Mouse (Mus musculus): Measurements from ENCODE around the gene Zfp511. TPM values are rescaled to one million over a fixed set of nuclear protein-coding genes. Genes with fewer than 3 reads are reported as not detected.

Gene Zfp511
- polyA plus RNA-seq, 1 experiment from 2014 or later: 16.5 TPM

DNA sequence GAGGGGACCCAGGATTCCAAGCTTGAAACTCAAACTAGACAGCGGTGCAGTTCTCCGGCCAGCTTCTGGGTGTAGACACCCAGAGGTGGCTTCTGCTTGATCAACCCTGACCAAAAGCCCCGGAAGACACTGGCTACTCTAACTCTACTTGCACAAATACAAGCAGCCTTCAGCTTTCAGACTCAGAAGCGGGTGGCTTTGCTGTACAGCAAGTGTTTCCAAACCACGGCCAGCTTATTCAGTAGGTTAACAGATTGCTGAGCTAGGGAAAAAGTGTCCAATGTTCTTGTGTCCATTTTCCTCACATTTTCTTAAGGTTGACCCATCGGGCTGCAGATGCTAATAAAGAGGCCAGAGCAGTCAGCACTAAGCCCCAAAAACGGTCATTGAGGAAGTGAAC lies 22.3 kb downstream of the Zfp511 start:
- Histone ChIP-seq H3K4me3 (ENCODE audit: low read depth, low read length) (no peak overlapping the region), H3K9me3 (replicated peaks; ENCODE audit: control insufficient read depth, low read length) (no peaks in the 10 kb centered on the region), H3K27me3 (ENCODE audit: control insufficient read depth, insufficient read depth, low read depth, low read length) (peaks cover 74% of the 10 kb centered on the region)

DNA sequence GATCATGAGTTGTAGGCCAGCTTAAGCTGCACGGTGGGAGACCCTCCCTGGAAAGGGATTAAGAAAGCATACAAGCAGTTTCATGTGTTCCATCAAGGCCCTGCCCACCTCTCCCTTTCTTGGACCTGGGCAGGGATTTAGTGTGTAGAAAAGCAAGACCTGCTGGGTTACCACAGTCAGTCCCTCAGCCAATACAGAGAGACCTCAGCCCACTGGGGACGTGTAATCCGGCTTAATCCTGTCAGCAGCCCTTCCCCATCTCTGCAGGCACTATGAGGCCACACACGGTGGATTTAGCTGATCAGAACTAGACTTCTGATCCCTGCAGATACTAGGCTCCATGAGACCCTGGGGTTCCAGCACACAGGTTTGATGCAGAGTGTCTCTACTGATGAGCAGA lies 23.4 kb downstream of the Zfp511 start:
- Histone ChIP-seq H3K4me3 (ENCODE audit: low read depth, low read length) (no peak overlapping the region), H3K9me3 (replicated peaks; ENCODE audit: control insufficient read depth, low read length) (no peaks in the 10 kb centered on the region), H3K36me3 (ENCODE audit: control insufficient read depth, insufficient read depth) (no peaks in the 10 kb centered on the region), H3K4me2 (ENCODE audit: low read depth, low read length) (no peak overlapping the region), H3K9ac (ENCODE audit: low read depth, low read length) (no peak overlapping the region), H3K27ac (ENCODE audit: low read length) (no peak overlapping the region), H3K27me3 (ENCODE audit: control insufficient read depth, insufficient read depth, low read depth, low read length) (peaks cover 74% of the 10 kb centered on the region), H3K4me1 (ENCODE audit: control insufficient read depth, low read depth, low read length) (no peaks in the 10 kb centered on the region)
- ATAC-seq (ENCODE audit: low read depth): no peak
- 27% methylated on average over 4 of the region's 4 CpGs for WGBS (ENCODE audit: insufficient replicate concordance)

More for the DNA sequence above, 22.3 kb downstream of the Zfp511 start:
- no peak overlapping the region for H3K27ac ChIP-seq (ENCODE audit: low read length)
- no peak overlapping the region for H3K4me2 ChIP-seq (ENCODE audit: low read depth, low read length)
- H3K4me1 ChIP-seq (ENCODE audit: control insufficient read depth, low read depth, low read length): no peaks in the 10 kb centered on the region
- no peaks in the 10 kb centered on the region for H3K36me3 ChIP-seq (ENCODE audit: control insufficient read depth, insufficient read depth)
- no peak for ATAC-seq (ENCODE audit: low read depth)
- WGBS (ENCODE audit: insufficient replicate concordance): 22% methylated on average over 7 of the region's 7 CpGs
- H3K9ac ChIP-seq (ENCODE audit: low read depth, low read length): no peak overlapping the region

DNA sequence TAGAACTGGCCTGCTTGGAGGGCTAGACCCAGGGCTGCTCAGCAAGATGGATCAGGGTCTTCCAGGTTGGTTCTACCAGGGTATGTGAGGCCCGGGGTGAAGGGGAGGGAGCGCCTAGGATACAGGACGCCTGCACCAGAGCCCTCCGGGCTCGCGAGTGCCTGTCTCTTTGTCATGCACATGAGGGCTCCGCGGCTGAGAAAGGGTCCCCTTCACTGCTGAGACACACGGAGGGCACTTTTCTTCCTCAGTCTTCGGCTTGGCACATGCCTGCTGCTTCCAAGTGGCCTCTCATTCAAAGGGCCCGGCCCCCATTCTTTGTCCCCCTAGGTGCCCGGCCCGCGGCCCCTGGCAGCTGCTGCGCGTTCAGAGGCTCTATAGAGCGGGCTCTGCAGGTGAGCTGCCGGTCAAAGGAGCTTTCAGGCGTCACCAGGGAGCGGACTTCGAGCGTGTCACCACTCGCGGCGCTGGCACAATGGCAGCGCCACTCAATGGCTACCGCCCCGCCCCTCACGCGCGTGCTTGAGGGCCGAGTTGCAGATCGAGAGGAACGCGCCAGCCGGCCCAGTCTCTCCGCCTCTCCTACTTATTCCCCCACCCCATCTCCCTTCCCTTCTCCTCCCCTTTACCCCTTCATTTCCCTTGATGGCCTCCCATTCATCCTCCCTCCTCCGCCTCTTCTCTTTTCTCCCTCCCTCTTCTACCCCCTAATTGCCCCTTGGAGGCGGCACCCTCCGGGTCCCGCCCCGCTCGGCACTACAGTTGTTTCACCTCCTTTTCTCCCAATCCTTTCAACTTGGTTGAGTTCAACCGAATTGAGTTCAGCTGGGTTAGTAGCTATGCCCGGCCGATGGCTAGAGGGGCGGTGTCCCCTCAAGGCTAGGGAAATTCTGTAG lies 25.0 kb downstream of the Zfp511 start:
- 3% methylated on average over 44 of the region's 47 CpGs for WGBS (ENCODE audit: insufficient replicate concordance)
- Histone ChIP-seq H3K4me3 (ENCODE audit: low read depth, low read length) (no peak overlapping the region), H3K4me2 (ENCODE audit: low read depth, low read length) (no peak overlapping the region)

DNA sequence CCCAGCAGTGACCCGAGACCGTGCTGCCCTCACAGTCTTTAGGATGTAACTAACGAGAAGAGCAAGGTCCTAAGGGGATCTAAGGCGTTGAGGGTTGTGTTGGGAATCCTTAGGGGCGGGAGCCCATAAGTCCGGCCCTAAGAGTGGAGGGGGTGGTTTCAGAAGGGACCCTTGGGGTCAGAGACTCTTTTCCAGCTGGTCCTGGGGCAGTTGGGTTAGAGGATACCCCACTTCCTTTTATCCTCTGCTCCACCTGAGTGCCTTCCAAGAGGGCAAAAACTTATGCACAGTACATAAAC lies 25.6 kb downstream of the Zfp511 start:
- no peak for ATAC-seq (ENCODE audit: low read depth)
- Histone ChIP-seq H3K4me1 (ENCODE audit: control insufficient read depth, low read depth, low read length) (no peaks in the 10 kb centered on the region), H3K4me3 (ENCODE audit: low read depth, low read length) (no peak overlapping the region), H3K9me3 (replicated peaks; ENCODE audit: control insufficient read depth, low read length) (no peaks in the 10 kb centered on the region), H3K4me2 (ENCODE audit: low read depth, low read length) (no peak overlapping the region), H3K27ac (ENCODE audit: low read length) (no peak overlapping the region), H3K36me3 (ENCODE audit: control insufficient read depth, insufficient read depth) (no peaks in the 10 kb centered on the region), H3K9ac (ENCODE audit: low read depth, low read length) (no peak overlapping the region), H3K27me3 (ENCODE audit: control insufficient read depth, insufficient read depth, low read depth, low read length) (peaks cover 64% of the 10 kb centered on the region)
- 5% methylated on average over 6 of the region's 6 CpGs for WGBS (ENCODE audit: insufficient replicate concordance)

More for the DNA sequence above, 25.0 kb downstream of the Zfp511 start:
- no peak for ATAC-seq (ENCODE audit: low read depth)
- Histone ChIP-seq H3K9me3 (replicated peaks; ENCODE audit: control insufficient read depth, low read length) (no peaks in the 10 kb centered on the region), H3K4me1 (ENCODE audit: control insufficient read depth, low read depth, low read length) (no peaks in the 10 kb centered on the region), H3K9ac (ENCODE audit: low read depth, low read length) (no peak overlapping the region), H3K36me3 (ENCODE audit: control insufficient read depth, insufficient read depth) (no peaks in the 10 kb centered on the region), H3K27me3 (ENCODE audit: control insufficient read depth, insufficient read depth, low read depth, low read length) (peaks cover 70% of the 10 kb centered on the region), H3K27ac (ENCODE audit: low read length) (no peak overlapping the region)

DNA sequence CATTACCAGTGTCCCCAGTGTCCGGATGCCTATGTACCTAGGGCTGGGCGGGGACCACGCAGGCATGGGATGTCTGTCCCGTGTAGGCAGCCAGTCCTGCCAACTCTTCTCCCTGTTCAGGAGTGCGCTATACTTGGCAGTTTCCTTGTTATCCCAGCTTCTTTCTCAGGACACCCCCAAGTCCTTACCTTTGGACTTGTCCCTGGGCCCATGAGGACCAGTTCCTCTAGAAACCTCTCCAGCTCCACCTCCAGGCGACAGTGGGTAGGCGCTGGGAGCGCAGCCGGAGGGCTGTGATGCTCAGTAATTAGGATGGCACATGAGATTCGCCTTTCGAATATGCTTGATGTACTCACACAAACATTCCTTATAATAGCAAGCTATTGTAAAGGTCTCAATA lies 26.1 kb downstream of the Zfp511 start:
- H3K27ac ChIP-seq (ENCODE audit: low read length): no peak overlapping the region
- no peak overlapping the region for H3K4me3 ChIP-seq (ENCODE audit: low read depth, low read length)
- H3K27me3 ChIP-seq (ENCODE audit: control insufficient read depth, insufficient read depth, low read depth, low read length): peaks cover 58% of the 10 kb centered on the region
- no peaks in the 10 kb centered on the region for H3K9me3 ChIP-seq (replicated peaks; ENCODE audit: control insufficient read depth, low read length)
- H3K36me3 ChIP-seq (ENCODE audit: control insufficient read depth, insufficient read depth): no peaks in the 10 kb centered on the region
- WGBS (ENCODE audit: insufficient replicate concordance): 20% methylated on average over 11 of the region's 11 CpGs
- no peak overlapping the region for H3K9ac ChIP-seq (ENCODE audit: low read depth, low read length)
- H3K4me1 ChIP-seq (ENCODE audit: control insufficient read depth, low read depth, low read length): no peaks in the 10 kb centered on the region
- no peak for ATAC-seq (ENCODE audit: low read depth)
- no peak overlapping the region for H3K4me2 ChIP-seq (ENCODE audit: low read depth, low read length)

GRCm38 (mm10) chr7:140063092-140063491 lies 26.9 kb downstream of the Zfp511 start:
- Histone ChIP-seq H3K9me3 (replicated peaks; ENCODE audit: control insufficient read depth, low read length) (no peaks in the 10 kb centered on the region), H3K4me1 (ENCODE audit: control insufficient read depth, low read depth, low read length) (no peaks in the 10 kb centered on the region), H3K9ac (ENCODE audit: low read depth, low read length) (no peak overlapping the region), H3K27me3 (ENCODE audit: control insufficient read depth, insufficient read depth, low read depth, low read length) (peaks cover 50% of the 10 kb centered on the region), H3K27ac (ENCODE audit: low read length) (no peak overlapping the region), H3K4me3 (ENCODE audit: low read depth, low read length) (no peak overlapping the region), H3K4me2 (ENCODE audit: low read depth, low read length) (no peak overlapping the region), H3K36me3 (ENCODE audit: control insufficient read depth, insufficient read depth) (no peaks in the 10 kb centered on the region)
- WGBS (ENCODE audit: insufficient replicate concordance): 22% methylated on average over 7 of the region's 7 CpGs
- ATAC-seq (ENCODE audit: low read depth): no peak

DNA sequence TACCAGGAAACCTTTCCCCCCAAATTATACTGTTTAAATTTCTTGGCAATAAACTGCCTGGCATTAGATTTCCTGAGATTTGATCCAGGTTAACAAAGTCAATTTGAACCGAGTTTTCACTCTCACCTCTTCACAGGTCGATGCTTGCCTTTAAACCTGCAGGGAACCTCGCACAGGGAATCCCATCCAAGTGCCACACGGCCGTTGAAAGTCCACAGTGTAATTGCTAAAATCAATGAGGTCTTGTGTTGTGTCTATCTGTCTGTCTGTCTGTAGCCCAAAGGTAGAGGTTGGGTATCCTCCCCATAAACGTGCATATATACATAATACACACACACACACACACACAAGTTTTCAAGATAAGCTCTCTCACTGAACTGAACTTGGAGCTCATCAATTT lies 31.2 kb downstream of the Zfp511 start:
- Histone ChIP-seq H3K27ac (ENCODE audit: low read length) (no peak overlapping the region), H3K4me2 (ENCODE audit: low read depth, low read length) (no peak overlapping the region), H3K4me3 (ENCODE audit: low read depth, low read length) (no peak overlapping the region), H3K36me3 (ENCODE audit: control insufficient read depth, insufficient read depth) (no peaks in the 10 kb centered on the region), H3K27me3 (ENCODE audit: control insufficient read depth, insufficient read depth, low read depth, low read length) (peaks cover 7% of the 10 kb centered on the region), H3K9me3 (replicated peaks; ENCODE audit: control insufficient read depth, low read length) (no peaks in the 10 kb centered on the region), H3K4me1 (ENCODE audit: control insufficient read depth, low read depth, low read length) (no peaks in the 10 kb centered on the region), H3K9ac (ENCODE audit: low read depth, low read length) (no peak overlapping the region)
- no peak for ATAC-seq (ENCODE audit: low read depth)
- WGBS (ENCODE audit: insufficient replicate concordance): 46% methylated on average over 6 of the region's 6 CpGs

DNA sequence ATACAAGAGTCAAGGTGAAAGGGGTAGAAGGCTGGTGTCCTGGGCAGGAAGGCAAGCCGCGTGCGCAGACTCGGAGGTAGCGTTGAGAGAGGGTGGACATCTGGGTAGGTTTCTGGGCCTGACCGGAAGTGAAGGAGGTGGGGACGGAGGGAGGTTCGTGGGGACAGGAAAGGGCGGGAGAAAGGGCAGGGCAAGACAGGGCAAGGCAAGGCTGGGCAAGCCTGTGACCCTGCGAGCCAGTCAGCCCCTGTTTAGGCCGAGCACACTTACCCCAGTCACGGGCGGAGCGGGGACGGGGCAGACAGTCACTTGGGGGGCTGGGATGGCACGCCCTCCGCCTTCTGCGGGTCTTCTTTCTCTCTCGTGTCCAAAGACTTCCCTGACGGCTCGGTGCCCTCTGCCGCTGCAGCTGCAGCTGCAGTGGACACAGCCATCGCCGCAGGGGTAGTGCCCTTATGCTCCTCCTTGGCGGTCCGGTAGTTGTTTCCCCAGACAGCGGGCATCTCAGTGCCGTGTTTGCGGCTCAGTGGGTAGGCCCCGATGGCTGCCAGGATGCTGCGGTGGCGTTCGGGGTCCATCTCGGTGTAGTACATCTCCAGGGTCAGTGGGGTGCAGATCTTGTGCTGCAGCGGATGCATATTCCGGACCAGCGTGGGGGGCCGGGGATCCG lies 34.0 kb downstream of the Zfp511 start:
- ATAC-seq (ENCODE audit: low read depth): peak; percentile 50; the same call in 1 of the 2 replicates
- H3K36me3 ChIP-seq (ENCODE audit: control insufficient read depth, insufficient read depth): no peaks in the 10 kb centered on the region
- H3K27me3 ChIP-seq (ENCODE audit: control insufficient read depth, insufficient read depth, low read depth, low read length): peaks cover 2% of the 10 kb centered on the region; the same call in 1 of the 2 replicates
- no peaks in the 10 kb centered on the region for H3K9me3 ChIP-seq (replicated peaks; ENCODE audit: control insufficient read depth, low read length)
- H3K9ac ChIP-seq (ENCODE audit: low read depth, low read length): no peak overlapping the region
- no peak overlapping the region for H3K27ac ChIP-seq (ENCODE audit: low read length)
- H3K4me2 ChIP-seq (ENCODE audit: low read depth, low read length): peak overlapping the region; percentile 26; the same call in 1 of the 2 replicates
- H3K4me1 ChIP-seq (ENCODE audit: control insufficient read depth, low read depth, low read length): no peaks in the 10 kb centered on the region
- H3K4me3 ChIP-seq (ENCODE audit: low read depth, low read length): peak overlapping the region; percentile 1; the same call in 1 of the 2 replicates
- WGBS (ENCODE audit: insufficient replicate concordance): 33% methylated on average over 36 of the region's 39 CpGs

GRCm38 (mm10) chr7:140077698-140078097 lies 41.5 kb downstream of the Zfp511 start:
- H3K4me2 ChIP-seq (ENCODE audit: low read depth, low read length): no peak overlapping the region
- no peak overlapping the region for H3K4me3 ChIP-seq (ENCODE audit: low read depth, low read length)
- WGBS (ENCODE audit: insufficient replicate concordance): 53% methylated on average over 6 of the region's 6 CpGs
- H3K27me3 ChIP-seq (ENCODE audit: control insufficient read depth, insufficient read depth, low read depth, low read length): peaks cover 34% of the 10 kb centered on the region
- H3K4me1 ChIP-seq (ENCODE audit: control insufficient read depth, low read depth, low read length): no peaks in the 10 kb centered on the region
- H3K27ac ChIP-seq (ENCODE audit: low read length): no peak overlapping the region
- no peak overlapping the region for H3K9ac ChIP-seq (ENCODE audit: low read depth, low read length)
- ATAC-seq (ENCODE audit: low read depth): no peak
- no peaks in the 10 kb centered on the region for H3K36me3 ChIP-seq (ENCODE audit: control insufficient read depth, insufficient read depth)
- no peaks in the 10 kb centered on the region for H3K9me3 ChIP-seq (replicated peaks; ENCODE audit: control insufficient read depth, low read length)
